ENCODE assay signal across 8 mouse cellular contexts in the genomic region with DNA sequence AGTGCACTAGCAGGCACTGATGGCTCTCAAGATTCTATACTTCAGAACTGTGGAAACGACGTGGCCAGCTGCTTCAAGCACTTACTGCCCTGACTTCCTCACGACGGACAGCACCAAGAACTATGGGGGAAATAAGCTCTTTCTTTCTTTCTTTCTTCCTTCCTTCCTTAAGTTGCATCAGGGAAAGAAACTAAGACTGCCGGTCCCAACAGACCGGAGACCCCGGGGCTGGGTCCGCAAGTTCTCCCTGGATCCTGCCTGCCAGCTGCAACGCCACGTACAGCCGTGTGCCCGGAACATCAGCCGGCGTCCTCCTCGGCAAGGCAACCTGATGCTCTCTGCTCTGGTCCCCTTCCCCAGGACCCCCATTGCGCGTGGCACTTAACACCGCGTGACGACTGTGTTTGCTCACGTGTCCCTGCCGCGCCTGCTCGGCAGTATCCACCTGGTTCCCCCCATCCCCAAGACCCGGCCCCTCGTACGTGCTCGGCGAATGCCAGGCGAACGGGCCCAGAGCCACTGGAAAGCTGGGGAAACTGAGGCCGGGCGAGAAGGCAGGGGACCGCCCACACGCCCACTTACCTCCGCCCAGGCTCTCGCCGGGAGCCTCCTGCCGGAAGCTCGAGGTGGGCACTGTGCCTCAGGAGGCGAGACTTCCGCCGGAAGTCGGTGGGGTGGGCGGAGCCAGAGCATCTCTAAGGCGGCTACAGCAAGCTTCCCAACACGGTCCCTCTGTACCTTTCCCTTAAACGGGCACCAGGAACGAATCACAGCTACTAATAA. TPM values are rescaled to one million over a fixed set of nuclear protein-coding genes. Genes with fewer than 3 reads are reported as not detected.
A peak's percentile ranks its signal among the peaks of the same experiment; 100 is the strongest.
DNase-seq lines count a peak whose midpoint lies in the region; ATAC-seq lines count a peak whose summit lies in the region.

A gene (minus strand): TSS at position 668 of the 783 bp plus-strand sequence.

- ATAC-seq in hindbrain, embryonic 11.5 days (ENCODE audit: low FRiP score): peak; percentile 94

- no peaks in the 10 kb centered on the region for H3K9me3 ChIP-seq in hindbrain, embryonic 11.5 days (ENCODE audit: control insufficient read depth, low read length)

- DNase-seq in MN1 (ENCODE audit: low spot score): peak; percentile 92
- DNase-seq in cerebellum, adult 9-10 months: peak; percentile 95
- peak; percentile 83 to 96 for DNase-seq in frontal cortex, adult 2 months (ENCODE audit: extremely low spot score in 1 of 2, low spot score in 1 of 2)
- peak; percentile 97 for DNase-seq in hindbrain, embryonic 11.5 days (ENCODE audit: low spot score)
- peak; percentile 97 to 98 for DNase-seq in layer of hippocampus, postnatal 10 days (ENCODE audit: low spot score in 2 of 2)
- peak; percentile 94 for DNase-seq in lung, postnatal 10 days
- DNase-seq in retina, adult 2 months (ENCODE audit: low read depth, low spot score): peak; percentile 83
- peak; percentile 90 to 91 for DNase-seq in thymus, postnatal 36 days

- H3K4me1 ChIP-seq in hindbrain, embryonic 11.5 days (replicated peaks; ENCODE audit: control insufficient read depth, insufficient read depth, low read length): peaks cover 6% of the 10 kb centered on the region

- H3K27me3 ChIP-seq in hindbrain, embryonic 11.5 days (ENCODE audit: control insufficient read depth, insufficient read depth, low read length): no peaks in the 10 kb centered on the region

- H3K9ac ChIP-seq in hindbrain, embryonic 11.5 days (ENCODE audit: low read depth, low read length): peak within 1 kb of the TSS; percentile 81

- 0 out of 2 replicates have a peak, but pooled peaks cover 2% of the 10 kb centered on the region for H3K36me3 ChIP-seq in hindbrain, embryonic 11.5 days (ENCODE audit: control insufficient read depth, insufficient read depth, low read length)

- H3K27ac ChIP-seq in hindbrain, embryonic 11.5 days (ENCODE audit: low read depth, low read length): peak within 1 kb of the TSS; percentile 17; the same call in 1 of the 2 replicates

- H3K4me2 ChIP-seq in hindbrain, embryonic 11.5 days (replicated peaks; ENCODE audit: low read depth, low read length): peak within 1 kb of the TSS; percentile 91

- 1% methylated on average over 49 of the region's 49 CpGs for WGBS in hindbrain, embryonic 11.5 days

- peak within 1 kb of the TSS; percentile 82 for H3K4me3 ChIP-seq in hindbrain, embryonic 11.5 days (ENCODE audit: low read depth, low read length)

RNA-seq across cellular contexts. Expression of the gene that starts here (rescaled TPM):
- polyA plus RNA-seq in frontal cortex, adult 2 months (2012; rRNA removed): 58.6 and 62.5 TPM in 2 replicates
- polyA plus RNA-seq in hindbrain, embryonic 11.5 days (2014; fragmentation: Nextera tagmentation; extraction: Ambion mirVana): 45.8 and 51.0 TPM in 2 replicates
- 10 to 100 TPM; 49.8 to 53.9 TPM for total RNA-seq in layer of hippocampus, postnatal 10 days (2021)

Comparison
In these comparisons a context has a peak if more than half of its experiments do, and no peak if none do; other contexts are left out.
1. Peak in every context shown above with its lines: DNase-seq, ATAC-seq, H3K4me3 ChIP-seq and H3K27ac ChIP-seq.